Mouse (Mus musculus) embryonic facial prominence, embryonic 13.5 days (tissue): ENCODE measurements around the gene Eya2. TPM values are rescaled to one million over a fixed set of nuclear protein-coding genes. Genes with fewer than 3 reads are reported as not detected.

Experiments
- ATAC-seq: fragments of 200-750 bp; cut with Nextera tagmentation; 2 replicates; pipeline ENCODE4 v1.8.0; 2017; ENCODE audit warnings: low read depth; ENCODE audit not compliant: insufficient number of reproducible peaks, insufficient read depth, low FRiP score, low TSS enrichment
- H3K27ac ChIP-seq: fragments of 300-500 bp; sonication (generic); 2 replicates; pipeline ENCODE4 v1.5.1; 2015; ENCODE audit warnings: moderate library complexity, mild to moderate bottlenecking, inconsistent platforms
- H3K27me3 ChIP-seq: fragments of 300-500 bp; sonication (generic); 2 replicates; pipeline ENCODE4 v1.6.1; 2015; ENCODE audit warnings: mild to moderate bottlenecking, inconsistent platforms
- H3K36me3 ChIP-seq: fragments of 300-500 bp; sonication (generic); 2 replicates; pipeline ENCODE4 v1.6.1; 2015; ENCODE audit warnings: mild to moderate bottlenecking, inconsistent platforms
- H3K4me1 ChIP-seq: fragments of 300-500 bp; sonication (generic); 2 replicates; pipeline ENCODE4 v1.6.1; 2015; ENCODE audit warnings: inconsistent platforms
- H3K4me2 ChIP-seq: fragments of 300-500 bp; sonication (generic); 2 replicates; pipeline ENCODE4 v1.6.1; 2015; ENCODE audit warnings: moderate library complexity, mild to moderate bottlenecking, inconsistent platforms
- H3K4me3 ChIP-seq: fragments of 300-500 bp; sonication (generic); 2 replicates; pipeline ENCODE4 v1.5.1; 2015; ENCODE audit warnings: mild to moderate bottlenecking, inconsistent platforms
- H3K9ac ChIP-seq: fragments of 300-500 bp; sonication (generic); 2 replicates; pipeline ENCODE4 v1.6.1; 2015; ENCODE audit warnings: mild to moderate bottlenecking, inconsistent platforms
- H3K9me3 ChIP-seq: fragments of 300-500 bp; sonication (generic); 2 replicates; pipeline ENCODE4 v1.6.1; 2016; ENCODE audit warnings: inconsistent platforms
- WGBS: fragments of 180-500 bp; shearing (Covaris S2); methylation state at CpG from one replicate; pipeline ENCODE4 v1.1.7; 2015; ENCODE audit warnings: mixed read lengths; 5-methylcytosine and 5-hydroxymethylcytosine counted together
- polyA plus RNA-seq: library from polyadenylated mRNA; unstranded; fragments of >200 nt; fragmentation: Nextera tagmentation; extraction: Ambion mirVana; gene quantifications from 2 replicates; pipeline ENCODE4 v1.2.1, GENCODE M21; 2015

Eya2 gene
- polyA plus RNA-seq, 1 experiment from 2014 or later, result 22.1 TPM

DNA sequence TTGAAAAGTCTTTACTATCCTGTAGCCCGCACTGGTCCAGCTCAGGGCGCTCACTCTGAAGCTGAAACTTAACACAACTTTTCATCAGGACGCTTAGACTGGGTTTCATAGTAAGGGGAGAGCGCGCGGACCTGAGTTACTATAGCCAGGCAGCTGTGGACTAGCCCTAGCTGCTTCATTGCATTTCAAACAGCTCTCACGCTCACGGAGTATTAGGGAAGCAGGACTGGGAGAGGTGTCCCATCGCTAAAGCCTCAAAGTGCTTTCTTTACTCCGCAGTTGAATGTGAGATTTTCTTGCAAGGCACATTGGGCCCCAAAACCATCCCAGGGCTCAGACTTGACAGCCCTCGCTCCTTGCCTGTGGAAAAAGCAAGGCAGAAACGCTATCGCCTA lies 841 bp downstream of the Eya2 start:
- Histone ChIP-seq H3K4me1 (peaks cover 49% of the 10 kb centered on the region), H3K36me3 (no peaks in the 10 kb centered on the region), H3K9me3 (no peaks in the 10 kb centered on the region), H3K4me2 (peak overlapping the region; percentile 92), H3K4me3 (peak overlapping the region; percentile 74), H3K9ac (peak overlapping the region; percentile 89), H3K27me3 (peaks cover 25% of the 10 kb centered on the region), H3K27ac (peak overlapping the region; percentile 83)
- 3% methylated on average over 13 of the region's 13 CpGs for WGBS
- ATAC-seq, result no peak

DNA sequence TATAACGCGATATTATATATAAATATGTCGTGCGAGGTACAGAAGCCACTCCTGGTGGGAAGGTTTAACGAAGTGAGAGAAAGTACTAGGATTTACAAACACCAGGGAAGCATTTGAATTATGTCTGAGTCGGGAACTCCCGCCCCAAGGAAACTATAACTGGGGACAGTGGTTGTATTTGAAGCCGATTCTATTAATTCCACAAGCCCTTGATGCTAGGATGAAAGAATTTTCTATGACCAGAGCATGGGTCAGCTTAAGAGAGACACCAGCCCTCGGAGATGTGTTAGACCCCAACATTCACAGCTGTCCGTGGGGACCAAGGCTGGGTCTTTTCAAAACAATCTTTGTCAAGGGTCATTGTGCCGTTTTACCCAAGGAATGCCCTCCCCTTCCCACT lies 1.3 kb downstream of the Eya2 start:
- no peaks in the 10 kb centered on the region for H3K36me3 ChIP-seq
- H3K4me1 ChIP-seq, result peaks cover 52% of the 10 kb centered on the region
- no peak for ATAC-seq
- 16% methylated on average over 11 of the region's 11 CpGs for WGBS
- peak overlapping the region; percentile 92 for H3K4me2 ChIP-seq
- H3K4me3 ChIP-seq, result peak overlapping the region; percentile 74
- H3K27ac ChIP-seq, result peak overlapping the region; percentile 83
- H3K9me3 ChIP-seq, result no peaks in the 10 kb centered on the region
- H3K9ac ChIP-seq, result peak overlapping the region; percentile 89
- H3K27me3 ChIP-seq, result peaks cover 25% of the 10 kb centered on the region

- Histone ChIP-seq H3K9me3 (no peaks in the 10 kb centered on the region), H3K27me3 (peaks cover 25% of the 10 kb centered on the region), H3K36me3 (no peaks in the 10 kb centered on the region), H3K4me3 (peak overlapping the region; percentile 23), H3K4me2 (peak overlapping the region; percentile 92), H3K4me1 (peaks cover 66% of the 10 kb centered on the region), H3K27ac (peak overlapping the region; percentile 44), H3K9ac (peak overlapping the region; percentile 55; the same call in 1 of the 2 replicates)
- ATAC-seq, result no peak
- WGBS, result 51% methylated on average over 6 of the region's 6 CpGs
Measured at GRCm38 (mm10) chr2:165597536-165597935, 2.7 kb downstream of the Eya2 start.

- no peaks in the 10 kb centered on the region for H3K9me3 ChIP-seq
- peak overlapping the region; percentile 44 for H3K27ac ChIP-seq
- H3K4me1 ChIP-seq, result peaks cover 72% of the 10 kb centered on the region
- WGBS, result 38% methylated on average over 5 of the region's 5 CpGs
- no peak for ATAC-seq
- H3K36me3 ChIP-seq, result no peaks in the 10 kb centered on the region
- H3K9ac ChIP-seq, result peak overlapping the region; percentile 55; the same call in 1 of the 2 replicates
- H3K4me2 ChIP-seq, result peak overlapping the region; percentile 92
- H3K4me3 ChIP-seq, result no peak overlapping the region
- peaks cover 25% of the 10 kb centered on the region for H3K27me3 ChIP-seq
Measured at GRCm38 (mm10) chr2:165598139-165598538, 3.3 kb downstream of the Eya2 start.

GRCm38 (mm10) chr2:165599566-165599965 lies 4.7 kb downstream of the Eya2 start:
- H3K27ac ChIP-seq, result peak overlapping the region; percentile 78

GRCm38 (mm10) chr2:165600926-165601325 lies 6.1 kb downstream of the Eya2 start:
- Histone ChIP-seq H3K9ac (0 out of 2 replicates have a peak overlapping the region, but pooled peaks have one; percentile 11), H3K4me1 (peaks cover 63% of the 10 kb centered on the region), H3K4me3 (no peak overlapping the region), H3K27me3 (0 out of 2 replicates have a peak, but pooled peaks cover 3% of the 10 kb centered on the region), H3K27ac (peak overlapping the region; percentile 78), H3K36me3 (no peaks in the 10 kb centered on the region), H3K9me3 (no peaks in the 10 kb centered on the region), H3K4me2 (peak overlapping the region; percentile 34)
- WGBS, result 17% methylated on average over 13 of the region's 13 CpGs
- no peak for ATAC-seq

More at GRCm38 (mm10) chr2:165599566-165599965, 4.7 kb downstream of the Eya2 start:
- WGBS, result 23% methylated on average over 13 of the region's 13 CpGs
- Histone ChIP-seq H3K4me2 (peak overlapping the region; percentile 34), H3K9me3 (no peaks in the 10 kb centered on the region), H3K4me1 (peaks cover 75% of the 10 kb centered on the region), H3K9ac (no peak overlapping the region), H3K36me3 (no peaks in the 10 kb centered on the region), H3K27me3 (peaks cover 16% of the 10 kb centered on the region), H3K4me3 (no peak overlapping the region)
- ATAC-seq, result no peak

DNA sequence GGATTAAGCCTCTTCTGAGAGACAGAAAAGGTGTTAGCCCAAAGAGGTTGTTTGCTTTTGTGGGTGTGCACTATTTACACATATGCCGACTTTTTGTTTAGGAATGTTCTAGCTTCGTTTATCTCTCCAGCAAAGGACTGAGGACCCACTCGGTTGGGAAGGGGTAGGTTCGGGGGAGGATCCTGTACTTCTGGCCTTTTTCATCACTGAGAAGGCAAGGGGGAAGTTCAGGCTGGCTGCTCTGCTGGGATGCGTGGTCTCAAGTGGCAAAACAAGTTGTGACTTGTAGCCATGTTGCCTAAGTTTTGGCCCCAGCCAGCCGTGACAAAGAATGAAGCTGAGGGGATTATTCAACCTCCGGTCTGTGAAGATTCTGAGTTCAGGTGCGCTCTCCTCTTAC lies 6.8 kb downstream of the Eya2 start:
- WGBS, result 48% methylated on average over 8 of the region's 8 CpGs
- 0 out of 2 replicates have a peak, but pooled peaks have one; percentile 13 for ATAC-seq
- Histone ChIP-seq H3K27ac (peak overlapping the region; percentile 78), H3K9me3 (no peaks in the 10 kb centered on the region), H3K36me3 (no peaks in the 10 kb centered on the region), H3K4me3 (no peak overlapping the region), H3K4me2 (peak overlapping the region; percentile 34), H3K27me3 (no peaks in the 10 kb centered on the region), H3K4me1 (peaks cover 63% of the 10 kb centered on the region), H3K9ac (0 out of 2 replicates have a peak overlapping the region, but pooled peaks have one; percentile 21)

- WGBS, result 66% methylated on average over 8 of the region's 8 CpGs
- H3K27ac ChIP-seq, result no peak overlapping the region
- H3K9ac ChIP-seq, result no peak overlapping the region
Measured at GRCm38 (mm10) chr2:165603775-165604174, 8.9 kb downstream of the Eya2 start.

GRCm38 (mm10) chr2:165611551-165612253 lies 16.9 kb downstream of the Eya2 start:
- Histone ChIP-seq H3K4me1 (peaks cover 18% of the 10 kb centered on the region), H3K4me2 (no peak overlapping the region), H3K27me3 (no peaks in the 10 kb centered on the region), H3K27ac (no peak overlapping the region), H3K36me3 (no peaks in the 10 kb centered on the region), H3K9ac (no peak overlapping the region), H3K4me3 (no peak overlapping the region), H3K9me3 (no peaks in the 10 kb centered on the region)
- 84% methylated on average over 7 of the region's 7 CpGs for WGBS
- no peak for ATAC-seq

More at GRCm38 (mm10) chr2:165603775-165604174, 8.9 kb downstream of the Eya2 start:
- Histone ChIP-seq H3K4me3 (no peak overlapping the region), H3K27me3 (no peaks in the 10 kb centered on the region), H3K4me1 (peaks cover 44% of the 10 kb centered on the region), H3K36me3 (no peaks in the 10 kb centered on the region), H3K9me3 (no peaks in the 10 kb centered on the region), H3K4me2 (no peak overlapping the region)
- ATAC-seq, result no peak

DNA sequence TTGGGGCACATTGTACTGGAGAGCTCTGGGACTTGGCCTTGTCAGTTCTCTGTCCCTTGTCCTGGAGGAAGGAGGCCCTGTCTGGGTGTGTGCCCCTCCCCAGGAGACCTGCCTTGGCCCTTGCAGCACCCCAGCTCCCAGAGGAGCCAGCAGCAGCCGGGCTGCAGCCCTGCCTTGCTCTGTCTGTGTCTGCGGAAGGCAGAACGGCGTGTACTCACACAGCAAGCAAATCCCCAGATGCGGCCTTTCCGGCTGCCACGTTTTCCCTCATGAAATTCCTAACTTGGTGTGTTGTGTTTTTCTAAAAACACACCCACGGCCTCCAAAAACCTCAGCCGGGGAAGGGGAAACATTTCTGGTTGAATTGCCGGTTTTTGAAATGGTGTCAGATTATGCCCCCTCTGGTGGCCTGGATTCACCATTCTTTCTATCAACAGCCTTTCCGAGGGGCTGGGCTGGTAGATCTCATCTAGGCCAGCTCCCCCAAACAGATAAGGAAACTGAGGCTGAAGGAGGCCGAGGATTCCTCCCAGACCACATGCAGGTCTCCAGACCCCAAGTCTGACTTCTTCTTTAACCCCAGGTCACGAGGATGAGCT lies 19.0 kb downstream of the Eya2 start:
- peak overlapping the region; percentile 49; the same call in 1 of the 2 replicates for H3K9ac ChIP-seq

GRCm38 (mm10) chr2:165621488-165621887 lies 26.7 kb downstream of the Eya2 start:
- no peak overlapping the region for H3K4me3 ChIP-seq
- no peak for ATAC-seq
- no peak overlapping the region for H3K9ac ChIP-seq
- 83% methylated on average over 2 of the region's 2 CpGs for WGBS
- no peaks in the 10 kb centered on the region for H3K27me3 ChIP-seq
- peaks cover 29% of the 10 kb centered on the region for H3K4me1 ChIP-seq
- H3K9me3 ChIP-seq, result no peaks in the 10 kb centered on the region
- H3K36me3 ChIP-seq, result no peaks in the 10 kb centered on the region
- no peak overlapping the region for H3K4me2 ChIP-seq
- H3K27ac ChIP-seq, result 0 out of 2 replicates have a peak overlapping the region, but pooled peaks have one; percentile 74

More for the DNA sequence above, 19.0 kb downstream of the Eya2 start:
- Histone ChIP-seq H3K36me3 (no peaks in the 10 kb centered on the region), H3K27me3 (no peaks in the 10 kb centered on the region), H3K4me3 (no peak overlapping the region), H3K4me1 (peaks cover 18% of the 10 kb centered on the region), H3K9me3 (no peaks in the 10 kb centered on the region), H3K27ac (peak overlapping the region; percentile 84), H3K4me2 (no peak overlapping the region; the same call in 1 of the 2 replicates)
- no peak for ATAC-seq
- 48% methylated on average over 13 of the region's 13 CpGs for WGBS
